Mouse (Mus musculus) gastrocnemius, adult 8-10 months (tissue): ENCODE measurements around the gene Nhlrc2. TPM values are rescaled to one million over a fixed set of nuclear protein-coding genes. Genes with fewer than 3 reads are reported as not detected.

Experiments used
- DNase-seq, 2 experiments: peaks; one replicate each; pipeline ENCODE4 v3.0.0; 2022; ENCODE audit warnings: low spot score in 2 of 2
- total RNA-seq, 4 experiments: library from RNA; stranded (reverse); gene quantifications; 2 replicates each; pipeline ENCODE4 v1.2.4; 2022

The Nhlrc2 gene
- total RNA-seq, 4 experiments from 2014 or later = 8.4 to 9.2 (median 9.0) TPM

- DNase-seq = no peak
These were observed 71.5 kb downstream of the Nhlrc2 start for GRCm38 (mm10) chr19:56619546-56619945.

DNA sequence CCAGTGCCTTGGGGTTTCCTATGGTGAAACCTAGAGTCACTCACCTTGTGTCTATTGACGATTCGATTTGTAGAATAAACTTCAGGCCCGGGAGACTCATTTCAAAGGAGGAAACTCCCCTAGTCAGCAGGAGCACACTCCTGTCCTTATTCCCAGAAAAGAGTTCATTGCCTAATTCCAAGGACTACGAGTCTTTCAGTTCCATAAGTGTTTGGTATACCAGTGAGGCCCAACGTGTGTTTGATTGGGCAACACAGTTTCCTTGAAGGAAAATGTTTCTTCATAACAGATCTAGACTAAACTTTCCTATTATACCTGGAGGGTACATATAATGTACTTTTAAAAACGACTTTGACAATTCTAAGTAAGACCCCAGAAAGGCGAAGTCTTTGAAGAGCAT, 73.8 kb downstream of the Nhlrc2 start:
- DNase-seq = no peak

GRCm38 (mm10) chr19:56627881-56628472, 79.9 kb downstream of the Nhlrc2 start:
- DNase-seq = no peak

DNA sequence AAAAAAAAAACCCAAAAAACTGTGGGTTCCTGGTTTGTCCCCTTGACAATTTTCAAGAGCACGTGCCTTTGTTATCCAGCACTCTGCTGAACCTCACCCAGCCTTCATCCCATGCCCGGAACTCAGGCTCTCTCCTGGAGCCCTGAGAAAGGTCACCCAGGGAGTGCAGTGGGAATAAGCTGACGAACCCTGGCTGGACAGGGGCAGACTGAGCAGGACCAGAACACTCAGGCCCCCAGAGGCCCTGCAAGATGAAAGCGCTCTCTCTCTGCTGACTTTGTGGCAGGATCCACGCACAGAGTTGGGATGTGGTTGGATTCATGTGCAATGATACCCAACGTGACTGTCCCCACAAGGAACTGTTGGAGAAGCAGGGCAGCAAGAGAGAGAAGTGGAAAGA, 81.6 kb downstream of the Nhlrc2 start:
- DNase-seq = no peak

DNA sequence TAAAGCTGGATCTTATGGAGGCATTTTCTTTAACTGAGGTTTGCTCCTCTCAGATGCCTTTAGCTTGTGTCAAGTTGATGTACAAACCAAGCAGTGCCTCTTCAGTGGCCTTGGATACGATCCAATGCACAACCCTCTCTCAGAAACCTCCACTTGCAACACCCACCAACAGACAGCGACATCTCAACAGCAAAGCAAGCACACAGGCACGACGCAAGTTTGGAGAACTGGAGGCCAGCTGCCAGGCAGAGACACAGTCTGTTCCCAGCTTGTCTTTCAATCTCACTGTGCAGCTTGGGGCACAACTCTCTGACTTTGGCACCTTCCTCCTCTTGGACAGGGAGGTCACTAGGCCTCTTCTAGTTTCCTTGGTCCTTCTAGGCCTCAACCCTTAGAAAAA, 83.0 kb downstream of the Nhlrc2 start:
- DNase-seq = no peak

DNA sequence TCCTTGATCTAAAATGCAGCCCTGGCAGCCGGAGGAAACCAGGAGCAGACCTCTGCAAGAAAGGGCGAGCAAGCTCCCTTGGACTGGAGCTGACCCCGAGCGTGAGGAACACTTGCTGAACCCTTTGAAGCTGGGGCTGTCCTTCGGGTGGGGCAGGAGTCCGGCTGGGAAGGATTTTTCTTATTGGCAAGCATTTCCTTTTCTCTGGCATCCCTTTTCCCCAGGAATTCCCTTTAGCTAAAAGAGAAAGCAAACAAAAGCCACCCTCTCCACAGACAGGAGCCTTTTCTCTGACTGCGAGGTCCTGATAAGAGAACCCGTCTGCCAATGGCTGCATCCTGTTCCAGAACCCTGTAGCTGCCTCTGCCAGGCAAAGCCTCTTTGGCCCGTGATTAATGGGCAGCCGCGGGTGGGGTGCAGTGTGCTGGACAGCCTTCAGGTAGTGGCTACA, 83.4 kb downstream of the Nhlrc2 start:
- DNase-seq = no peak

DNA sequence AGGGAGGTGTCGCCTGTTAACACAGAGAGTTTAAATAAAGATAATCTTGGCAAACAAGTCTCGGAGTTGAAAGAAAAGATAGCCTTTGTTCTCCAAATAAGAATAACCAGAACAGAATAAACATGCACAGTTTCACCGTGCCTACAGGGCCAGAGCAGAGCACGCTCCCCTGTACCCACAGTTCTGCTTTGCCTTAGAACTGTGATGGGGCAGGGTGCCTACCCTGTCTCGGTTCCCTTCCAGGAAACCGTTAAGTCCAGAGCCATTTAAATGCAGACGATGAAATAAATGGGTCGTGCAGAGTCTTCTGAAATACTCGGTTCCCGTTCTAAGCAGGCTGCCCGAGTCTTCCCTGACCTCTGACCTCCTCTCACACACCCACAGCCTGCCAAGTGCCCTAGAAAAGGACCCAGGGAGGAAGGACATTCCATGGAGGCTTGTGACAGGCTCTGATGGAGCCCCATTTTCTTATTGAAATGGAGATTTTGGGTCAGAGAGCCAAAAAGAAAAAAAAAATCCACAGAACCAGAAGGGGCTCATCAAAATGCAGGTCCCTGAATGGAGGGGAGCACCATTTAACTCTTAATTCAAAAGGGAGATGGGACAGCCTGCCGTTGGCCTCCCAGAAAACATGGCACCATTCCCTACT, 89.1 kb downstream of the Nhlrc2 start:
- no peak for DNase-seq

- no peak for DNase-seq
These were observed 89.6 kb downstream of the Nhlrc2 start for GRCm38 (mm10) chr19:56637684-56638049.

GRCm38 (mm10) chr19:56647451-56648120, 99.5 kb downstream of the Nhlrc2 start:
- no peak for DNase-seq

DNA sequence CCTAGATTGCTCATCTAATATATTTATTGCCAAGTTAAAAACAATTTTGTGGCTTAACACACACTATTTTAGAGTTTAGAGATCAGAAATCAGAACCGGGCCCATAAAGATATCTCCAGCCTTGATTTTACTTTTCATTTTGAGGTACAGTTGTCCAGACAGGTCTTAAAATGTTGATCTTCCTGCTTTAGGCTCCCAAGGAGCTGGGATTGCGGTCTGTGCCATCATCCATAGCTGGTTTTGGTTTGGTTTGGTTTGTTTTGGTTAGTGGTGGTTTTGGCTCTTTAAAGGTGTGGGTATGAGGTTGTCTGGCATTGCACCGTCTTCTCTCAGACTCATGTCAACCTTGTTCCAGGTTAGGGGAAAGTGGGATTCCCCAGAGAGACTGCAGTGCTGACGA, 103.2 kb downstream of the Nhlrc2 start:
- DNase-seq = no peak

GRCm38 (mm10) chr19:56652034-56652962, 104.2 kb downstream of the Nhlrc2 start:
- peak; percentile 28 to 58 for DNase-seq

Other genes starting within 250 kb of the Nhlrc2 start
- gene Nrap, start 158.2 kb upstream of the Nhlrc2 start, total RNA-seq = 100 to 1,000 TPM; 779 to 919 (median 871) TPM
- 1 to 10 TPM; 3.1 to 5.9 (median 4.7) TPM for gene Casp7, start 151.1 kb upstream of the Nhlrc2 start, total RNA-seq
- under 1 TPM in 1 of 4 experiments, not detected in 3; 0.11 TPM for gene Plekhs1, start 86.6 kb upstream of the Nhlrc2 start, total RNA-seq
- 1 to 10 TPM; 2.8 to 4.5 (median 3.5) TPM for gene Dclre1a, start within 50 bp of the Nhlrc2 start, total RNA-seq
- gene Adrb1, start 173.9 kb downstream of the Nhlrc2 start, total RNA-seq = under 1 TPM in 2 of 4 experiments, not detected in 2; 0.07 to 0.08 TPM